Mouse (Mus musculus): ENCODE data around the gene Mapkap1.

DNA sequence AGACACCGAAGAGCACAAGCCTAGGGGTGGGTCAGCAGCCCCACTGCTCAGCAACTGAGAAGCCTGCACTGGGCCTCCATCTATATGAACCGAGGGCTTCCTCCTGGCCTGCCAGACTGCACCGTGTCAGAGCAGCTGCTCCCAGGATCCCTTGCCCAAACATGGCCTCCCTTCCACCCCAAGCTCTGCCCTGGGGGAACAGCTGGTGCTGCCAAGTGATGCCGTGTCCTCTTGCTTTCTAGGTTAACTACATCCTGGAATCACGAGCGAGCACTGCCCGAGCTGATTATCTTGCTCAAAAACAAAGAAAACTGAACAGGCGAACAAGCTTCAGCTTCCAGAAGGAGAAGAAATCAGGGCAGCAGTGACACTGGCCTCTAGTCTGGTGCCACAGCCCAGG, 216.6 kb downstream of the Mapkap1 start:
- TF ChIP-seq POLR2A (IDR thresholded peaks at IDR 0.05; ENCODE audit: low read depth, low read length) (no peak), CTCF (IDR thresholded peaks at IDR 0.05; ENCODE audit: extremely low read depth, insufficient read length, insufficient replicate concordance, low read depth, low read length) (no peak)

Measured in small intestine, adult 2 months (tissue).